Mouse (Mus musculus) limb, embryonic 10.5 days (tissue): ENCODE measurements around the gene Uchl4. TPM values are rescaled to one million over a fixed set of nuclear protein-coding genes. Genes with fewer than 3 reads are reported as not detected.

Experiments
- microRNA-seq: library from miRNA; unstranded; fragments of <30 nt; microRNA quantifications from one replicate; pipeline ENCODE4, GENCODE M21; 2017
- polyA plus RNA-seq: library from polyadenylated mRNA; unstranded; fragments of >200 nt; fragmentation: Nextera tagmentation; extraction: Ambion mirVana; gene quantifications from 2 replicates; pipeline ENCODE4 v1.2.1, GENCODE M21; 2016

Uchl4 gene
- polyA plus RNA-seq, 1 experiment from 2014 or later = 3.7 TPM

Small RNA genes within 50 kb of the gene (microRNA-seq; reads per million reads assigned to microRNA genes)
- not detected for gene Gm24106

Other genes starting within 250 kb of the Uchl4 start
- 10.9 and 11.4 TPM in 2 replicates for gene Smad6, start 213.1 kb upstream of the Uchl4 start, polyA plus RNA-seq
- gene Lctl, start 118.1 kb upstream of the Uchl4 start, polyA plus RNA-seq = not detected in 2 replicates
- 47.1 and 52.1 TPM in 2 replicates for gene Zwilch, start 62.1 kb upstream of the Uchl4 start, polyA plus RNA-seq
- gene Rpl4, start 61.8 kb upstream of the Uchl4 start, polyA plus RNA-seq = 1,265 and 1,468 TPM in 2 replicates
- 28.6 and 31.5 TPM in 2 replicates for gene Snapc5, start 55.9 kb upstream of the Uchl4 start, polyA plus RNA-seq
- 76.5 and 82.6 TPM in 2 replicates for gene Map2k1, start 18.4 kb downstream of the Uchl4 start, polyA plus RNA-seq
- 299 and 311 TPM in 2 replicates for gene Tipin, start 46.4 kb downstream of the Uchl4 start, polyA plus RNA-seq
- 18.7 and 23.6 TPM in 2 replicates for gene Dis3l, start 106.1 kb downstream of the Uchl4 start, polyA plus RNA-seq
- gene Megf11, start 150.4 kb downstream of the Uchl4 start, polyA plus RNA-seq = 1.1 and 1.7 TPM in 2 replicates